Mouse (Mus musculus) midbrain, embryonic 16.5 days (tissue): ENCODE data around the gene Map3k5. TPM values are rescaled to one million over a fixed set of nuclear protein-coding genes. Genes with fewer than 3 reads are reported as not detected.
"Not testable (repeated sequence)": the region's sequence is repeated elsewhere in the genome, so short reads cannot be mapped to it uniquely, and the experiment has no call there.

Source experiments
- ATAC-seq: fragments of 200-750 bp; cut with Nextera tagmentation; 2 replicates; pipeline ENCODE4 v1.8.0; 2017; ENCODE audit warnings: moderate TSS enrichment
- H3K27ac ChIP-seq: fragments of 300-500 bp; sonication (generic); 2 replicates; pipeline ENCODE4 v1.5.1; 2014; ENCODE audit warnings: mild to moderate bottlenecking, low read length, mixed read lengths
- H3K27me3 ChIP-seq: fragments of 300-500 bp; sonication (generic); 2 replicates; pipeline ENCODE4 v1.6.1; 2014; ENCODE audit warnings: low read depth, low read length, mixed read lengths; ENCODE audit not compliant: control insufficient read depth, insufficient read depth
- H3K36me3 ChIP-seq: fragments of 300-500 bp; sonication (generic); 2 replicates; pipeline ENCODE4 v1.6.1; 2014; ENCODE audit warnings: mild to moderate bottlenecking, low read length, moderate library complexity, mixed read lengths; ENCODE audit not compliant: control insufficient read depth, insufficient read depth
- H3K4me1 ChIP-seq: fragments of 300-500 bp; sonication (generic); 2 replicates; pipeline ENCODE4 v1.6.1; 2014; ENCODE audit warnings: mild to moderate bottlenecking, low read length, mixed read lengths; ENCODE audit not compliant: control insufficient read depth, insufficient read depth
- H3K4me2 ChIP-seq: fragments of 300-500 bp; sonication (generic); 2 replicates; pipeline ENCODE4 v1.6.1; 2014; ENCODE audit warnings: mild to moderate bottlenecking, low read length, mixed read lengths
- H3K4me3 ChIP-seq: fragments of 300-500 bp; sonication (generic); 2 replicates; pipeline ENCODE4 v1.5.1; 2014; ENCODE audit warnings: low read depth, mild to moderate bottlenecking, low read length, moderate library complexity, mixed read lengths
- H3K9ac ChIP-seq: fragments of 300-500 bp; sonication (generic); 2 replicates; pipeline ENCODE4 v1.6.1; 2014; ENCODE audit warnings: low read depth, low read length, mixed read lengths
- H3K9me3 ChIP-seq: fragments of 300-500 bp; sonication (generic); replicated peaks from 2 replicates; pipeline ENCODE4 v1.6.1; 2014; ENCODE audit warnings: mild to moderate bottlenecking, low read length, mixed read lengths; ENCODE audit not compliant: control insufficient read depth, poor library complexity, severe bottlenecking
- WGBS: fragments of 180-500 bp; shearing (Covaris S2); extraction: QIAGEN DNeasy Blood & Tissue Kit; methylation state at CpG from one replicate; pipeline ENCODE4 v1.1.7; 2014; 5-methylcytosine and 5-hydroxymethylcytosine counted together
- polyA plus RNA-seq: library from polyadenylated mRNA; unstranded; fragments of >200 nt; fragmentation: Nextera tagmentation; extraction: Ambion mirVana; gene quantifications from 2 replicates; pipeline ENCODE4 v1.2.1, GENCODE M21; 2015

The Map3k5 gene
- polyA plus RNA-seq, 1 experiment from 2014 or later: 1.2 TPM

DNA sequence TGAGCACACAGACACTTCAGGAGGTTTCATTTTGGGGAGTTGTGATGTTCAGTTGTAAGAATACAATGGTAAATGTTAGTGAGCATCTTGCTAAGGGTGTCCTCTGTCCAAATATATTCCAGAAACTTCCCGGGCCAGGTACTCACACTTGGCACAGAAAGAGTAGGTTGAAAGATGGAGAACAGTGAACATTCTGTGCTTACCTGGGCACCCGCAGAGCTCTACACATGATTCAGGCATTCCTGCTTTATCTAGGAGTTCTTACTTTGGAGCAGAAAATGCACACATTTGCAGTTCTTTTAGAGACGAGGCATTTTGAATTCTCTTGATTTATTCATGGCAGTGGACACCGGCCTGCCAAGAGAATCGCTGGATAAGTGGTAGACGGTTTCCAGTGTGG lies 32.3 kb downstream of the Map3k5 start:
- WGBS: 69% methylated on average over 6 of the region's 6 CpGs
- Histone ChIP-seq H3K4me3 (no peak overlapping the region), H3K9me3 (no peaks in the 10 kb centered on the region), H3K4me2 (no peak overlapping the region), H3K27ac (no peak overlapping the region), H3K36me3 (no peaks in the 10 kb centered on the region), H3K4me1 (no peaks in the 10 kb centered on the region), H3K27me3 (no peaks in the 10 kb centered on the region), H3K9ac (no peak overlapping the region)
- no peak for ATAC-seq

DNA sequence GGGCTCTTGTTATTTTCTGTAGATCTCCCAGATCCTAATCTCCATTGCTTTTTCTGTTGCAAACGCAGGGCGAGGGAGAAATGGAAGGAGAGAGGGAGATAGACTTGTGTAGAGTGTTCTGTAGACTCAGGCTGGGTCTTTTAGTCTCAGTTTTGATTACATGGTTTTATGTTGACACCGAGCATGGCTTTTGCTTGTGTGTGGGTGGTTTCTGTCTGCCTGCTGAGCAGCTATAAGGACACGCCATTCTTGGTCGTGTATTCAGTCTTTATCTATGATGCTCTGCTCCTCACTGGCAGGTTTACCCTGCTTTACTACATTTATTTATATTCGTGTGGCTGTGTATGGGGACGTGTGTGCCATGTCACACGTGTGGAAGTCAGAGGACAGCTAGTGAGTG lies 34.2 kb downstream of the Map3k5 start:
- 79% methylated on average over 8 of the region's 8 CpGs for WGBS
- H3K9ac ChIP-seq: no peak overlapping the region

DNA sequence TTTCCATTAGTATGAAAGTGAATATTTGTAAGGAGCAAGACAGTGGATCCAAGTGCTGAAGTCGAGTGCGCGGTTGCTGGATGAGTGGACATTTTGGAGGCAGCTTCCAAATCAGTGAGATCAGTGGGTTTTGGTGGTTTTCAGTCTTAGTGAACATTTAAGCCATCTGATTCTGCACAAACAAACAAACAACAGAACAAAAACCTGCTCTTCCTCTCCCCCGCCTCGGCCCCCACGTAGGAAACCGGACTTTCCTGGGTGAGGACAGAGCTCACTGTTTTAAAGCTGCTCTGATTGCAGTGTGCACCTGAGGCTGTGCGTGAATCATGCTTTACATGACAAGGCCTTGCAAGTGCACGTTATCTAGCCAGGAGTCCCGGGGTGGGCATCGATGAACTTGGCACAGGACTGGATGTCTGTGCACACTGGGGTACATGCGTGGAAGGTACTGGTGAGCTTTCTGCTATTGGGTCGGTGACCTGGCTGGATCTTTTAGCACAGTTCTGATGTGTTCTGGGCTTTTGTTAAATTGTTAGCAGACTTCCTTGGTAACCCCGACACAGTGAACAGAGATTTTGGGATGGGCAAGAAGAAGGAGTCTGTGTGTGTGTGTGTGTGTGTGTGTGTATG lies 35.7 kb downstream of the Map3k5 start:
- Histone ChIP-seq H3K9ac (no peak overlapping the region), H3K4me2 (no peak overlapping the region), H3K27ac (no peak overlapping the region), H3K9me3 (no peaks in the 10 kb centered on the region), H3K4me3 (no peak overlapping the region), H3K36me3 (no peaks in the 10 kb centered on the region), H3K27me3 (no peaks in the 10 kb centered on the region), H3K4me1 (no peaks in the 10 kb centered on the region)
- 87% methylated on average over 14 of the region's 14 CpGs for WGBS
- no peak for ATAC-seq

More for the DNA sequence above, 34.2 kb downstream of the Map3k5 start:
- no peak overlapping the region for H3K4me3 ChIP-seq
- H3K4me2 ChIP-seq: no peak overlapping the region
- H3K36me3 ChIP-seq: no peaks in the 10 kb centered on the region
- H3K9me3 ChIP-seq: no peaks in the 10 kb centered on the region
- H3K27ac ChIP-seq: no peak overlapping the region
- no peaks in the 10 kb centered on the region for H3K27me3 ChIP-seq
- H3K4me1 ChIP-seq: no peaks in the 10 kb centered on the region
- ATAC-seq: no peak

DNA sequence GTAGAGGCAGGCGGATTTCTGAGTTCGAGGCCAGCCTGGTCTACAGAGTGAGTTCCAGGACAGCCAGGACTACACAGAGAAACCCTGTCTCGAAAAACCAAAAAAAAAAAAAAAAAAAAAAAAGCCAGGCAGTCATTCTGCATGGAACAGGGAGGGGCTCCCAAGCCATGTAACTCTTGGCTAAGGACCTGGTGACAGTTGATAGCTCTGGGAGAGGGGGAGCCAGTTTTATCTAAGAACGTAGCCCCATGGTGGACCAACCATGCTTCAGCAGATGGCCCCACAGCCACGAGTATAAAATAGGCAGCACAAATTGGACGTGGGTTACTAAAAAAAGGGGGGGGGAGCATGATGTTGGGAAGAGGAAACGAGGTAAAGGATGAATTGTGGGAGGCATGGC lies 37.2 kb downstream of the Map3k5 start:
- not testable (repeated sequence) for ATAC-seq, H3K4me3 ChIP-seq, H3K36me3 ChIP-seq, H3K9ac ChIP-seq, H3K9me3 ChIP-seq, H3K27ac ChIP-seq, H3K4me1 ChIP-seq, H3K27me3 ChIP-seq, H3K4me2 ChIP-seq
- 79% methylated on average over 6 of the region's 7 CpGs for WGBS

DNA sequence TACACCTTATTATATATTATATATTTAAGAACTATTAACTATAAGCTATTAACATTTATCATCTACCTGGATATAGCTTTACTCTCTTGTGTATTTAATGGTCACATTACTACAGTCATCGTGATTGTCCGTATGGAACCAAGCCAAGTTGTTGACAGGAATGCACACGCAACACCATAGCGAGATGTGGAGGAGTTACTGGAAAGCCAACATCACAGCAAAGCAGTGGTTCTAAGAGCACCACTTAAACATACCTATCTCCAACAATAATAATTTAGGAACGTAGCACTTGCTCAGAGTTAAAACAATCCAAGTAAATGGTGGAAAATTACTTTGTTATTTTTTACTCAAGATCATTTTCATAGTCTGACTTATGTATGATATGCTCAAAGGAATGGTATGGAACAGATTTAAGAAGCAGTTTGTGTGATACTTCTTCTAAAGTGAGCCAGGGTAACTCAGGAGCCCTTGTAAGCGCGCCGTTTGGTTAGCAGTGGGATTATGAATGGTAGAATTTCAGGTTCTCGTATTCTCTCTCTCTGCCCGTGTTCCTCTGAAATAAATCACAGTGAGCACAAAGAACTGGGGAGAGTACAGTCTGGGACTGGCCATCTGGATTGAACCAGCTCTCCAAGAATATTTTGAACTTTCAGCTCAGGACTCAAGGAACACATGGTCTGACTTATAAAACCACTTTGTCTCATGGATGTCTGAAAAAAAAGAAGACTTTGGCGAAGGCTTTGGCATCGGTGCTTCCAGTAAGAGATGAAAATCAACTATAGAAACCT lies 39.2 kb downstream of the Map3k5 start:
- H3K9ac ChIP-seq: no peak overlapping the region
- H3K4me3 ChIP-seq: no peak overlapping the region
- no peaks in the 10 kb centered on the region for H3K27me3 ChIP-seq
- 93% methylated on average over 12 of the region's 12 CpGs for WGBS
- H3K9me3 ChIP-seq: no peaks in the 10 kb centered on the region
- H3K4me2 ChIP-seq: no peak overlapping the region
- H3K4me1 ChIP-seq: no peaks in the 10 kb centered on the region
- no peak for ATAC-seq
- no peak overlapping the region for H3K27ac ChIP-seq
- no peaks in the 10 kb centered on the region for H3K36me3 ChIP-seq

DNA sequence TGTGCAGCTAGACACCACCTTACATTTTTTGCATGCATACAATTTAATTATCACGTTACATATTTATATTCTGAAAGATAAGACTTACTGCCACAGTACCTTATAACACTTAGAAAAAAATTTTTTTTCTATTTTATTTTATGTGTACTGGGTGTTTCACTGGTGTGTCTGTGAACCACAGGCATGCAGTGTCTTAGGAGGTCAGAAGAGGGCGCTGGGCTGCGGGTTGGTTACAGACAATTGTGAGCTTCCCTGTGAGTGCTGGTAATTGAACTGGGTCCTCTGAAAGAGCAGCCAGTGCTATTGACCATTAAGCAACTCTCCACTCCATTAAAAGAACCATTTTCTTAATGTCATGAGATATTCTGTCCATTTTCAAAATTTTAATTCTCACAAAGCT lies 43.3 kb downstream of the Map3k5 start:
- Histone ChIP-seq H3K9ac (no peak overlapping the region), H3K27me3 (no peaks in the 10 kb centered on the region), H3K9me3 (no peaks in the 10 kb centered on the region), H3K4me2 (no peak overlapping the region), H3K36me3 (no peaks in the 10 kb centered on the region), H3K27ac (no peak overlapping the region), H3K4me1 (no peaks in the 10 kb centered on the region), H3K4me3 (no peak overlapping the region)
- WGBS: 86% methylated on average over 3 of the region's 3 CpGs
- ATAC-seq: no peak

DNA sequence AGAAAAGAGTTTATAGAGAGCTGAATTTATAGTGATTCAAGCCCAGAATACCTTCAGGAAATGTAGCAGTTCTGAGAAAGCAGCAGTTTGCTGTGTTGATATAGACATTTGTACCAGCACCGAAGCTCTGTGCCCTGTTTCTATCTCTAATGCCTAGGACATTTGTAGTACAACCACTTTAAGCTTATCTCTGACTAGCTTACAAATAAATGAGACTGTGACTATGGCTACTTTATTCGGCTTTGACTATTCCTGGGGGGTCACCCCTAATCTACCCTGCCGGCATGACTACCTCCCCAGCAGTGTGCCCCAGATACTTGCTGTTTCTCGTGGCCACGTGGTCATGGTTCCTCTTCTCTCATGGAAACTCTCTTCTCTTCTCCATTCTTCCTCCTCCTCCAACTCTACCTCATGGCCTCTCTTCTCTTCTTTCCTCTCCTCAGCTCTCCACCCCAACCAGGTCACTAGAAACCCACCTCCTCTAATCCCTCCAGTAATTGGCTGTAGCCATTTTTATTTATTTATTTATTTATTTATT lies 44.5 kb downstream of the Map3k5 start:
- H3K4me2 ChIP-seq: no peak overlapping the region
- H3K9ac ChIP-seq: no peak overlapping the region
- 92% methylated on average over 5 of the region's 5 CpGs for WGBS
- no peaks in the 10 kb centered on the region for H3K4me1 ChIP-seq
- no peak for ATAC-seq
- H3K27ac ChIP-seq: no peak overlapping the region
- no peaks in the 10 kb centered on the region for H3K9me3 ChIP-seq
- no peaks in the 10 kb centered on the region for H3K27me3 ChIP-seq
- no peak overlapping the region for H3K4me3 ChIP-seq
- H3K36me3 ChIP-seq: no peaks in the 10 kb centered on the region

DNA sequence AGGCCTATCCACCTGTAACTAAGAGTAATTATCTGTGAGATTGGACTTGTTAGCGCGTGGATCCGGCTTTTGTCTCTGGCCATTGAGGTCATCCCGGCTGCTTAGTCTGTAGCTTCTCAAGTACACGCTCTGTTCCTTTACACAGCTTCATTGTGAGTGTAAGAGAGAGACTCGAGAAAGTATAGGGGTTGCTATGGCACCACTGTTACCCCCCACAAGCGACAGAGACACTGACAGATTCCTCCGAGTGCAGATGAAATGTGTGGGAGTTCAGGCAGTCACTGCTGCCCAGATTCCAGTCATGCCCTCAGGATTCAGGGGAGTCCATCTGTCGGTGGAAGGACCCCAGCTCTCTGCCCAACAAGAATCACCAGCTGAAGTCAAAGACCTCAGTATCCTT lies 53.5 kb downstream of the Map3k5 start:
- Histone ChIP-seq H3K4me2 (no peak overlapping the region), H3K4me1 (no peaks in the 10 kb centered on the region), H3K9ac (no peak overlapping the region), H3K36me3 (no peaks in the 10 kb centered on the region), H3K27me3 (no peaks in the 10 kb centered on the region), H3K4me3 (no peak overlapping the region), H3K27ac (no peak overlapping the region), H3K9me3 (no peaks in the 10 kb centered on the region)
- 66% methylated on average over 9 of the region's 9 CpGs for WGBS
- ATAC-seq: no peak

DNA sequence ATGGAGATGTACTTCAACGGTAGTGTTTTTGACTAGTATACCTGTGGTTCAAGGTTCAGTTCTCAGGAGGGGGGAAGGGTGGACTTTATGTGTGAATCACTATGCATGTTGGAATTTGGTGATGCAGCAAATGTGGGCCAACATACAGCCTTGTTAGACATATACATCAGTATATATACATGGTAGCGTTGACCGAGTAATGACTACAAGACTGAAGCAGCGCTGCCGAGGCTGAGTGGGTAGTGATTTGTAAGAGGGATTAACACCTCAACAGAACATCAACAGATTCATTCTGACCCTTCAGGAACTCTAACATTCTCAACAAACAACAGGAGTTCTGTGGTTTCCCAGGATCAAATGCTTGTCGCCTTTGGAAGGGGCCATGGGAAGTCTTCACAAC lies 55.7 kb downstream of the Map3k5 start:
- H3K9ac ChIP-seq: no peak overlapping the region
- H3K9me3 ChIP-seq: no peaks in the 10 kb centered on the region
- no peak overlapping the region for H3K4me3 ChIP-seq
- H3K4me2 ChIP-seq: no peak overlapping the region
- no peak overlapping the region for H3K27ac ChIP-seq
- WGBS: 90% methylated on average over 6 of the region's 6 CpGs
- H3K27me3 ChIP-seq: no peaks in the 10 kb centered on the region
- no peaks in the 10 kb centered on the region for H3K36me3 ChIP-seq
- H3K4me1 ChIP-seq: no peaks in the 10 kb centered on the region
- no peak for ATAC-seq
